Mouse (Mus musculus) forebrain, embryonic 12.5 days (tissue): ENCODE measurements around the gene Eno3. TPM values are rescaled to one million over a fixed set of nuclear protein-coding genes. Genes with fewer than 3 reads are reported as not detected.
A peak's percentile ranks its signal among the peaks of the same experiment; 100 is the strongest.

Source experiments
- ATAC-seq: fragments of 200-750 bp; cut with Nextera tagmentation; 2 replicates; pipeline ENCODE4 v1.8.0; 2017; ENCODE audit warnings: moderate TSS enrichment; ENCODE audit not compliant: low FRiP score
- H3K27ac ChIP-seq: fragments of 300-500 bp; sonication (generic); 2 replicates; pipeline ENCODE4 v1.5.1; 2016; ENCODE audit warnings: mild to moderate bottlenecking
- H3K27me3 ChIP-seq: fragments of 300-500 bp; sonication (generic); 2 replicates; pipeline ENCODE4 v1.6.1; 2016; ENCODE audit warnings: mild to moderate bottlenecking
- H3K36me3 ChIP-seq: fragments of 300-500 bp; sonication (generic); replicated peaks from 2 replicates; pipeline ENCODE4 v1.6.1; 2016; ENCODE audit warnings: mild to moderate bottlenecking
- H3K4me1 ChIP-seq: fragments of 300-500 bp; sonication (generic); 2 replicates; pipeline ENCODE4 v1.6.1; 2016
- H3K4me2 ChIP-seq: fragments of 300-500 bp; sonication (generic); 2 replicates; pipeline ENCODE4 v1.6.1; 2016; ENCODE audit warnings: mild to moderate bottlenecking, moderate library complexity
- H3K4me3 ChIP-seq: fragments of 300-500 bp; sonication (generic); replicated peaks from 2 replicates; pipeline ENCODE4 v1.5.1; 2016; ENCODE audit warnings: mild to moderate bottlenecking
- H3K9ac ChIP-seq: fragments of 300-500 bp; sonication (generic); 2 replicates; pipeline ENCODE4 v1.6.1; 2016; ENCODE audit warnings: mild to moderate bottlenecking
- H3K9me3 ChIP-seq: fragments of 300-500 bp; sonication (generic); 2 replicates; pipeline ENCODE4 v1.6.1; 2016
- WGBS: fragments of 180-500 bp; shearing (Covaris S2); methylation state at CpG from one replicate; pipeline ENCODE4 v1.1.7; 2016; 5-methylcytosine and 5-hydroxymethylcytosine counted together
- polyA plus RNA-seq: library from polyadenylated mRNA; unstranded; fragments of >200 nt; fragmentation: Nextera tagmentation; extraction: Ambion mirVana; gene quantifications from 2 replicates; pipeline ENCODE4 v1.2.1, GENCODE M21; 2016

Gene Eno3
- polyA plus RNA-seq, 1 experiment from 2014 or later: 9.0 TPM

DNA sequence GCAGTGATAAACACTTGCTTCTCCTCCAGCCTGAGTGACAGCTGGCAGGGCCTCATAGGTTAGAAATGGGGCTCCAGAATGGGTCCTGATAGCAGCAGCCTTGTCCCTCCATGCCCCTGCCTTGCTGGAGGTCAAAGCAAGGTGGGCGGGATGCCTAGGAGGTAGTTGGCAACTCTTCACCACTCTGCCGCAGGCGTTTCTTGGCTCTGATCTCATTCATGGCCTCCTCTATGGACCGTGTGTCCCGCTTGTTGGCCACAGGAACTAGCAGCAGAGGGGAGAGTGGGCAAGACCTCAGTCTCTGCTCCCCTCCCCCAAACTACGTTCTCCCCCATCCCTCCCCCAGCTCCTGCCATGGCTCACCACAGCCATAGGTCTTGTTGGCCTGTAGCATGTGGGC, 7.0 kb downstream of the Eno3 start:
- H3K27me3 ChIP-seq: no peaks in the 10 kb centered on the region
- WGBS: 95% methylated on average over 6 of the region's 6 CpGs

DNA sequence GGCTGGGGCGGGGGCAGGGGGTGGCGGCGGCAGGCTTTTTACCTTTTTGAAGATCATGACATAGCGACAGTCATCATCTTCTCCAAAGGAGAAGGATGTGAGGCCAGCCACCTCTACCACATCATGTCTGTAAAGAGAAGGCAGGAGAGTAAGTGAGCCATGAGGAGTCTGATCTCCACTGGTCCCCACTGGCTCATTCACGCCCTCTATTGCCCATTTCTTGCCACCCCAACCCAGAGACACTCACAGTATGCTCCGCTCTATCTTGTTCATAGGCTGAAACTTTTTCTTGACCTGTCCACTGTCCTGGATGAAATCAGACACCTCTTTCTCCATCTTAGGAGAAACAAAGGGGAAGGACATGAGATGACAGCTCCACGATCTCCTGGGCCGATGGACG, 7.7 kb downstream of the Eno3 start:
- Histone ChIP-seq H3K27ac (no peak overlapping the region), H3K9ac (no peak overlapping the region), H3K9me3 (no peaks in the 10 kb centered on the region), H3K4me3 (no peak overlapping the region), H3K27me3 (no peaks in the 10 kb centered on the region), H3K4me1 (peaks cover 13% of the 10 kb centered on the region), H3K4me2 (no peak overlapping the region), H3K36me3 (peaks cover 47% of the 10 kb centered on the region)
- no peak for ATAC-seq
- 92% methylated on average over 9 of the region's 9 CpGs for WGBS

More for the DNA sequence above, 7.0 kb downstream of the Eno3 start:
- H3K36me3 ChIP-seq: peaks cover 47% of the 10 kb centered on the region
- no peak overlapping the region for H3K27ac ChIP-seq
- no peaks in the 10 kb centered on the region for H3K9me3 ChIP-seq
- ATAC-seq: no peak
- no peak overlapping the region for H3K4me3 ChIP-seq
- peaks cover 13% of the 10 kb centered on the region for H3K4me1 ChIP-seq
- H3K9ac ChIP-seq: no peak overlapping the region
- no peak overlapping the region for H3K4me2 ChIP-seq

DNA sequence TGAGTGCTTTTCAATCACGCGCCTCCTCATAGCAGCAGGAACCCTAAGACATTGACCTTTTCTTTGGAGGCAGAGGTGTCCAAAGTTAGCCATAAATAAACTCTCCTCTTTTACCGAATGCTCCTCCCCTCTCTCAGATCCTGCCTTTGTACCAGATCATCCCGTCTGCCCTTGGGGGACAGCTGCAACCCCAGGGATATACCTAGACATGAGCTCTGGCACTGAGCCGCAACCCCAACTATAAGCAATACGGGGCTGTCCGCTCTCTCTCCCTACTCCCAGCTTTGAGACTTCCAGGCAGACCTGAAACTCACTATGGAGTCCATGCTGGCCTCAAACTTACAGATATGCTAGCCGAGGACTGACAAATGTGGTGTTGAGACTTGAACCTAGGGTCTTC, 9.7 kb downstream of the Eno3 start:
- H3K4me2 ChIP-seq: no peak overlapping the region
- peaks cover 28% of the 10 kb centered on the region for H3K4me1 ChIP-seq
- WGBS: 93% methylated on average over 8 of the region's 8 CpGs
- H3K36me3 ChIP-seq: peaks cover 47% of the 10 kb centered on the region
- ATAC-seq: no peak
- H3K27ac ChIP-seq: no peak overlapping the region
- H3K4me3 ChIP-seq: no peak overlapping the region
- no peaks in the 10 kb centered on the region for H3K9me3 ChIP-seq
- no peak overlapping the region for H3K9ac ChIP-seq
- H3K27me3 ChIP-seq: no peaks in the 10 kb centered on the region

DNA sequence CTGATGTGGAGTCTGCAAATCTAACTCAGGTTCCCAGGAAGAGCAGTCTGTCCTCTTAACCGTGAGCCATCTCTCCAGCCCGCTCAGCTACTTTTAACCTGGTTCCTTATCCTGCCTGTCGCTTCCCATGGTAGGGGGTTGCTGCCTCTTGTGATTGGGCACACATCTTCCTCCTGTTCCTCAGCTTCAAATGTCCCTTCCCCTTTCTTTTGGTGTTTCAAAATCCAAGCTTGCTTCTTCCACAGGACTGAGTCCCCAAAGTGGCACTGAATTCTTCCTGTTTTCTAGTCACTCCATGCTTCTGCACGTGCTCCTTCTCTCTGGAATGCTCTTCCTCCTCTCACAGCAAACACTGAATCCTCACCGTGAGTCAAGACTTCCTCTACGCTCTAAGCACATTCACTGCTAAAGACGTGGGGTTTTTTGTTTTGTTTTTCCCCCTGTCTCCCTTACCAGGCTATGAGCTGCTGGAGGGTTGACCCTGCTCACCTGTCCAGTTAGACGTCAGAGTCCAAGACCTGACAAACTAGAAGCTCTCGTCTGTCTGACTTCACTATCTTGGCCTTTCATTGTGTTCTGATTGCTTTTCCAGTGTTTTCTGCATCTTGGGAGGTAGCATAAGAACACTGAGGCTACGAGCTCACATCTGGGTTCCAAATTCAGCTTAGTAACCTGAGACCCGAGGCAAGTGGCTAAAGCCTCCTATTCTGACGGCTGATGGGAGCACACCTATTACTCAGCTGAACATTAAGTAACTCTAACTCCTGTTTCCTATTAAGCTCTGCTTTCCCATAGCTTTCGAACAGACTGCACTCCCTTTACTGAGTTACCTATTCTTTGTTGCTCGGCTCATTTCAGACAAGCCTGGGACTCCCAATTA, 10.5 kb downstream of the Eno3 start:
- no peaks in the 10 kb centered on the region for H3K9me3 ChIP-seq

DNA sequence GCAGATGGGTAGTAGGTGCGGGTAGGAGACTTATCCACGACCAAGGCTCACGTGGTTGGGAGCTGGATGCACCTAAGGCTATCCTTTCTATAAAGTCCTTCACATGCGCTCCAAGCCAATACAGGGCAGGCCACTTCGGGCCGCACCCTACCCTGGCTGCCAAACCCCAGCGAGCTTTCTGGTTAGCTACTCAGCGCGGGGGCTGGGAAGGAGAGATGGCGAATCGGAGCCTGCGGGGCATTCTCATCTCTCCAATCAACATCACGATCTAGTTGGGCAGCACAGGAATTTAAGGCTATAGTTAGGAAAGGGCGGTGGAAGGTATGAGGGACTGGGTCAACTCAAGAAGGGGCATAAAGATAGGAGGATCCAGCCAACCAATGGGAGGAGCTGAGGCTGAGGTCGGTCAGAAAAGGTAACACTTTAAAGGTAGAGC, 11.4 kb downstream of the Eno3 start:
- Histone ChIP-seq H3K36me3 (peaks cover 32% of the 10 kb centered on the region), H3K9ac (peak overlapping the region; percentile 59), H3K27me3 (no peaks in the 10 kb centered on the region), H3K4me3 (peak overlapping the region; percentile 64), H3K4me1 (peaks cover 28% of the 10 kb centered on the region), H3K27ac (peak overlapping the region; percentile 98), H3K9me3 (no peaks in the 10 kb centered on the region), H3K4me2 (peak overlapping the region; percentile 78)
- peak; percentile 42 for ATAC-seq
- under 1% methylated on average over 15 of the region's 15 CpGs for WGBS

More for the DNA sequence above, 10.5 kb downstream of the Eno3 start:
- Histone ChIP-seq H3K27me3 (no peaks in the 10 kb centered on the region), H3K4me1 (peaks cover 28% of the 10 kb centered on the region), H3K36me3 (peaks cover 41% of the 10 kb centered on the region), H3K27ac (no peak overlapping the region), H3K4me2 (peak overlapping the region; percentile 78), H3K4me3 (peak overlapping the region; percentile 64), H3K9ac (peak overlapping the region; percentile 59; the same call in 1 of the 2 replicates)
- 74% methylated on average over 14 of the region's 14 CpGs for WGBS
- no peak for ATAC-seq

DNA sequence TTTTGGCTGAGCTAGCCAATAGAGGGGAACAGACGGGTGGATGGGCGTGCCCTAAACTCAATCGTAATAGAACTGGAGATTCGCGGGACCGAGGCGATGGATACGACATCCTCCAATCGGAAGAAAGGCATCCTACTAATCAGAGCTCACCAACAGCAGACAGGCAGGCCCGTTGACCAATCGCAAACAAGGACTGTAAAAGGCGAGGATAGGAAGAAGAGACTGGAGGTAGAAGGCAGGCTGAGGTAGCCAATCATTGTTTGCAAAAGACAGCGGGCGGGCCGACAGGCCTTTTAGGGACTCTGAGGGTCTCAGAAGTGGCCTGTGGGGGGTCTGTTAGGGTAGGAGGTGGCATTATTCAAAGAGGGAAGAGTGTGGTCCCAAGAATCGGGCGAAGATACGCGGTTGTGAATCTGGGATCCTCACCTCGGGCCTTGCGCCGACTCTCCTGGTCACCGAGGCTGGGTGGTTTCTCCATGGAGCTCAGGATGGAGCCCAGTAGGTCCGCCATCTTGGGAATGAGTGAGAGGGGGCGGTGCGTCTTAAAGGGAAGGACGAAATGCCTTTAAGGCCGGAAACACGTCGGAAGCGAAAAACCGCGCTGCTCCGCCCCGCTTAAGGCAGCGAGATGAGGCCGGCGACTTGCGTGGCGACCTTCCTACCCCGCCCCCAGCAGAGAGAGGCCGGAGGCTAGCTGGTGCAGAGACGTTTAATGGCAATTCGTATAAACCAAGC, 11.9 kb downstream of the Eno3 start, which contains the start of gene Spag7:
Spag7 (minus strand) TSS at position 646 of the 735 bp plus-strand sequence.
- peaks cover 31% of the 10 kb centered on the region for H3K36me3 ChIP-seq
- under 1% methylated on average over 44 of the region's 44 CpGs for WGBS
- peak; percentile 96 for ATAC-seq
- peak within 1 kb of the TSS; percentile 98 for H3K27ac ChIP-seq
- no peaks in the 10 kb centered on the region for H3K9me3 ChIP-seq
- peak within 1 kb of the TSS; percentile 84 for H3K9ac ChIP-seq
- peak within 1 kb of the TSS; percentile 92 for H3K4me2 ChIP-seq
- H3K4me3 ChIP-seq: peak within 1 kb of the TSS; percentile 64
- peaks cover 28% of the 10 kb centered on the region for H3K4me1 ChIP-seq
- H3K27me3 ChIP-seq: no peaks in the 10 kb centered on the region

DNA sequence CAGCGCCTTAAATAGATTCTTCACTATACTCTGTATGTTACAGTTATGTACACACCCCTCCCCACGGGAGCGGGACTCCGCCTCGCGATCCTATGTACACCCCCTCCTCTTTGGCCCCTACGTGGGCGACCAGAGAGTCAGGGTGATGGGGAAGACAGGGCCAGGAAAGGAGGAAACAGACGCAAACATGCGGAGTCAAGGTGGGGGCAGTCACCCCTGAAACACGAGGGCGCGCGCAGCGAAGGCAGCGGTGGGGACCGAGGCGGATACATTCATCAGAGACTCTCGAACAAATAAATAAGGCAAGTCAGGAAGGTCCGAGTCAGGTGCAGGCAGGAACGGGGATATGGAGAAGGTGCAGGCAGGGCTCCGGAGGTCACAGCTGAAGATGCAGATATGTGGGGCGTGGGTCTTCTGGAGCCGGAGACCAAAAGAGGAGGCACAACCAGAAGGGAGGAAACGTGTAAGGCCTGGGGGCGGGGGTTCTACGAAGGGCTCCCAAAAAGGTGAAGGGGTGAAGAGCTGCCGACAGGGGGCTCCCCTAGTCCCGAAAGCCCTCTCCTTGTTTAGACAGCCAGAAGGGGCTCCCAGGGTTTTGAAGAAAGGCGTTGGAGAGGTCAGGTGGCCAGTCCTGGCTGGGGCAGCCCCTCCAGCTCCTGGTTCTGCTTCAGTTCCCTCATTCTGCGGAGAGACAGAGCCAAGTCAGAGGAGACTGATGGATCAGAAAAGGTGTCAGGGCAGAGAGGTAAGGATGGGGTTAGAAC, 12.8 kb downstream of the Eno3 start:
- peaks cover 28% of the 10 kb centered on the region for H3K4me1 ChIP-seq
- H3K27me3 ChIP-seq: no peaks in the 10 kb centered on the region
- peak overlapping the region; percentile 98 for H3K27ac ChIP-seq
- peak overlapping the region; percentile 64 for H3K4me3 ChIP-seq
- H3K36me3 ChIP-seq: peaks cover 28% of the 10 kb centered on the region
- H3K4me2 ChIP-seq: peak overlapping the region; percentile 92
- under 1% methylated on average over 31 of the region's 31 CpGs for WGBS
- no peaks in the 10 kb centered on the region for H3K9me3 ChIP-seq
- peak overlapping the region; percentile 84 for H3K9ac ChIP-seq
- peak; percentile 60 for ATAC-seq

DNA sequence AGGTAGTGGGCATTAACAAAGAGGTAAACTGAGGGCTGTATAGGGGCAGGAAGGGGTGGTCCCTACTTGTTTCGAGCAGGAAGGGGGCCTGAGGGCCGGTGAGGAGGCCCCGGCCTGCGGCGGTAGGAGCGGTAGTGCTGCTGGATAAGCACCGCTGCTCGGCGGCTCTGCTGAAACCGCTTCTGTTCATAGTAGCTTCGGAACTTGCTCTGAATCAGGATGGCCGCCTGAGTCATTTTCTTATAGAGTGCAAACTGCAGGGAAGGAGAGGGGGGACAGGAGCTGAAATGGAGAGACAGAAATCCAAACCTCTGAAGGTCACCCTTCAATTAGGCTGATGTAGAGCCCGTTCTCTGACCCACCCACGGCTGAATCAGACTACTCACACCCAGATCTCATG, 13.5 kb downstream of the Eno3 start:
- peaks cover 26% of the 10 kb centered on the region for H3K36me3 ChIP-seq
- WGBS: 48% methylated on average over 14 of the region's 14 CpGs
- peak overlapping the region; percentile 64 for H3K4me3 ChIP-seq

DNA sequence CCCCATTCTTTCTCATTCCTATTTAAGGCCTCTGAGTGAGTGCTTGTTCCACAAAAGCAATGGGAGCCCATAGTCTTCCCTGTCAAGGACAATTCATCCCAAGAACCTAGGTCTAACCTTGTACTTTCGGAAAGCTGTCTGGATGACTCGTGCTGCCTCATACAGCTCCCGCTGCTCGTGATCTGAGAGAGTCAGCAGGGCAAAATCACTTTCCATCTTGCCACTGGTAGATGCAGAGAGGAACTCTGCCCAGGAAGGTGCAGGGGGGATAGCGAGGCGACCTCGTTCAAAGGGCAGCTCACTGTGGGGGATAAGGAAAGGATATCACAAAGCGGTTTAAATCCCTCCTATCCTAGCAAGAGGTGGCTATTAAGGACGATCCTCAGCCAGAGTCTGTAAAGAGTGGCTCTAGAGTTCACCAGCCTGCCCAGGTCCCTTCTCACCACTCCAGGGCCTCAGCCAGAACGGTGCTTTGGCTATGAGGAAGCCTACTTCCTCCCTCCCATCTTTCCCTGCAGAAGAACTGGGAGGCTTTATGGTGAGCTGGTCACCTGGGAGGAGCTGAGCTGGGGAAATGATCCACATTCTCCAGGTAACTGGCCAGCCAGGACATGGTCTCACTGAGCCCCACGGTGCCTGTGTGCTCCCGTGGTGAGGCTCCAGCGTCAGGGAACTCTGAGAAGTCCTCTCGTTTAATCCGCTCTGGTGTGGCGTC, 14.5 kb downstream of the Eno3 start:
- Histone ChIP-seq H3K9me3 (no peaks in the 10 kb centered on the region), H3K27me3 (no peaks in the 10 kb centered on the region), H3K4me3 (no peak overlapping the region), H3K4me1 (peaks cover 28% of the 10 kb centered on the region), H3K27ac (no peak overlapping the region), H3K36me3 (peaks cover 30% of the 10 kb centered on the region), H3K9ac (peak overlapping the region; percentile 84; the same call in 1 of the 2 replicates), H3K4me2 (0 out of 2 replicates have a peak overlapping the region, but pooled peaks have one; percentile 92)
- ATAC-seq: no peak
- 77% methylated on average over 16 of the region's 16 CpGs for WGBS

More for the DNA sequence above, 13.5 kb downstream of the Eno3 start:
- Histone ChIP-seq H3K27ac (peak overlapping the region; percentile 98), H3K4me2 (peak overlapping the region; percentile 92), H3K9ac (peak overlapping the region; percentile 84), H3K9me3 (no peaks in the 10 kb centered on the region), H3K4me1 (peaks cover 28% of the 10 kb centered on the region), H3K27me3 (no peaks in the 10 kb centered on the region)
- no peak for ATAC-seq

DNA sequence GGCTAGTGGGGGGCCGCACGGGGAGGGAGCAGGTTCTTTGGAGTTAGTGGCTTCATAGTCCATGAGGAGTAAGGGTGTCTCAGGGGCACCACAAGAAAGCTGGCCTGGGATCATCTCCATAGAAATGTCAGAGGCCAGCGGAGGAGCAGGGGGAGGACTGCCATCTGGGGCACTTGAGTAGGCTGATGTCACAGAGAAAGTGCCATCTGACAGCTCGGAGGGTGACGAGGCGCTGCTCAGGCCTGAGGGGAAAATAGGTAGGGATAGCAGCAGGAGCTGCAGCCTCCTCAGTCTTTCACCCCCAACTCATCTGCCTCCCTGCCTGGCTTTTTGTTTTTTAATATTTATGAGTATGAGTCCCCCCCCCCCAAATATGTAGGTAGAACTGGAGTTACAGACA, 17.0 kb downstream of the Eno3 start:
- Histone ChIP-seq H3K9me3 (no peaks in the 10 kb centered on the region), H3K4me3 (no peak overlapping the region), H3K9ac (no peak overlapping the region), H3K4me2 (no peak overlapping the region), H3K36me3 (peaks cover 34% of the 10 kb centered on the region), H3K27ac (no peak overlapping the region), H3K4me1 (peaks cover 14% of the 10 kb centered on the region), H3K27me3 (no peaks in the 10 kb centered on the region)
- 63% methylated on average over 6 of the region's 6 CpGs for WGBS
- no peak for ATAC-seq

DNA sequence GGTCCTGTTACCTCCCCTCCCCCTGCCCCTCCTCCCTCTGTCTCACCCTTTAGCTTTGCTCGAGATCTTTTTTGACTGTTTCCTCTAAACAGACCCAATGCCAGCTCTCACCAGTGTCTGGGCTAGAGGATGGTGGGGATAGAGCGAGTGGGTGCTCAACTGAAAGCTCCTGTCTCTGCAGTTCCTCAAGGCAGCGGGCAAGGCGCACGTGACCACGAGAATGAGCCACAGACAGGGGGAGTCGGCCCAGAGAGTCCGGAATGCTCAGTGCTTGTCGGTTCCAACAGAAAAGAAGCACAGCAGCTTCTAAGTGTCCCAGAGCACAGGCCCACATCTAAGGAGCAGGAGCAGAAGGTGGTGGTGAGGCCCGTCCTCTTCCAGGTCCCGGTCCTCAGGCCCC, 17.5 kb downstream of the Eno3 start:
- Histone ChIP-seq H3K36me3 (peaks cover 39% of the 10 kb centered on the region), H3K27me3 (no peaks in the 10 kb centered on the region), H3K9ac (no peak overlapping the region), H3K4me2 (no peak overlapping the region), H3K27ac (no peak overlapping the region), H3K4me3 (no peak overlapping the region), H3K4me1 (peaks cover 14% of the 10 kb centered on the region), H3K9me3 (no peaks in the 10 kb centered on the region)
- no peak for ATAC-seq
- 65% methylated on average over 11 of the region's 11 CpGs for WGBS
